Mouse (Mus musculus): ENCODE measurements around the gene Krt83. TPM values are rescaled to one million over a fixed set of nuclear protein-coding genes. Genes with fewer than 3 reads are reported as not detected.

Gene Krt83
- total RNA-seq, 2 experiments from 2014 or later: not detected

GRCm38 (mm10) chr15:101482056-101482455 lies 9.3 kb downstream of the Krt83 start:
- DNase-seq (ENCODE audit: low spot score in 2 of 2): no peak
- intact Hi-C loops (cut with DNase I): no loop called here

DNA sequence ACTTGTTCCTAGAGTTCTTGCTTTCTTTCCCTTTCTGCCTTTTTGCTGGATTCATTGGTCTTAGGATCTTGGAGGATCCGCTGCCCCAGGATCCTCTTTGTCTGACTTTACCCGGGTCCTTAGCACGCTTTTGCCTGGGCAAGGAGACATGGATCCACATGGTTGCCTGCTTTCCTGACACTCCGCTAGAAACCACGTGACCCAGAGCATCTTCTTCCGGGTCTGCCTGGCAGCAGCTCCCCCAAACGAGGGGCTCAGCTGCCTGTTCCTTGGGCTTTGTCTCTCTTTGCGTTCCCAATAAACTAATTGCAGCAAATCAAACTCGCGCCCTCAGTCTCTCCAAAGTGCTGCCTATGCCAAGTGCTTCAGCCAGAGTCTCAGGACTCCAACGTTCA lies 11.6 kb downstream of the Krt83 start:
- intact Hi-C loops (cut with DNase I): no loop called here
- no peak for DNase-seq (ENCODE audit: low spot score in 2 of 2)

DNA sequence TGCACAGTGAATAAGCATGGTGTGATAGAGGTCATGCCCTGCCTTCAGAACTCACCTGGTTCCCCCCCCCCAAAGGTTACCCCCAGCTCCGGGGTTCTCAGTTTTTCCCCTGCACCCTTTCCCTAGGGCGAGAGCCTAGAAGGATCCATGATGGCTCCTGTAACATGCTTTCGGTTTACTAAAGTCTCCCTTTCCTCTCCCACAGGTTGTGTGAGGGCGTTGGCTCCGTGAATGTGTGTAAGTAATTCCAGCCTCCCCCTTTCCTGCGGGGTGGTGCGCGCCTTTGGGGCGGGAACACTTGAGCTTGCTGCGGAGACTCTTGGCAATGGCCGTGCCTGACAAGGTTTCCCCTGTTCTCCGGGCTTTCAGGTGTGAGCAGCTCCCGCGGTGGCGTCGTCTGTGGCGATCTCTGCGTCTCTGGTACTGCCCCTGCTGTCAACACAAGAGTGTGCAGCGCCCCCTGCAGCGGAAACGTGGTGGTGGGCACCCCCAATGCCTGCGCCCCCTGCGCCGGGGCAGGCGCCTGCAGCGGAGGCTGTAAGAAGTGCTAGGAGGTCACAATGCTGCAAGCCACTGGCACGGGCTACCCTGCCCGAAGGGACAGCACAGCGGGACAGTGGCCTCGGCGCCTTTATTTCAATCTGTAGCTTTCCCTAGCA lies 12.2 kb downstream of the Krt83 start:
- intact Hi-C loops (cut with DNase I): no loop called here
- DNase-seq (ENCODE audit: low spot score in 2 of 2): peak; percentile 46

- intact Hi-C loops (cut with DNase I): no loop called here
These were observed 18.3 kb downstream of the Krt83 start, which contains the start of gene Krt86 for GRCm38 (mm10) chr15:101472952-101473528. Gene Krt86 (plus strand): TSS chr15:101473478.

GRCm38 (mm10) chr15:101469093-101469492 lies 22.2 kb downstream of the Krt83 start:
- intact Hi-C loops (cut with DNase I): no loop called here
- no peak for DNase-seq (ENCODE audit: low spot score in 2 of 2)

More at GRCm38 (mm10) chr15:101472952-101473528, 18.3 kb downstream of the Krt83 start, which contains the start of gene Krt86:
- no peak for DNase-seq (ENCODE audit: low spot score in 2 of 2)

- intact Hi-C loops (cut with DNase I): no loop called here
- DNase-seq (ENCODE audit: low spot score in 2 of 2): no peak
These were observed 27.7 kb downstream of the Krt83 start, which contains the start of gene Krt81 for GRCm38 (mm10) chr15:101463651-101464050. Gene Krt81 (minus strand): TSS chr15:101463751.

DNA sequence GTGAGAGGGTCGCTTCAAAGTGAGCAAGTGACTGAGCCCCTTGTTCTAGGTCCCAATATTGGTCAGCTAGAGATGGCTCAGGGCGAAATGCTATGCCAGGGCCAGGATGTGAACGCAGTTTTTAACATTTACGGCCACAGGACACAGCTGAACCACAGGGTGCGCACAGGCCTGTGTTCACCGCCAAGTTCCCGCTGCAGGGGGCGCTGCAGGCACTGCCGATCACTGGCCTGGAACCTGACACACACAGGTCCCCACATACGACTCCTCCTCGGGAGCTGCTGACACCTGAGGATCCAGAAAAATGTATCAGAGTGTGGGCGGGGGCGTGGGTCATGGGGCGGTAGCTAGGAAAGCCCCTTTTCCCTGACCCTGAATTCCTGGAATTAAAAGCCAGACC lies 32.0 kb downstream of the Krt83 start:
- no peak for DNase-seq (ENCODE audit: low spot score in 2 of 2)
- intact Hi-C loops (cut with DNase I): no loop called here

GRCm38 (mm10) chr15:101458361-101458930 lies 32.9 kb downstream of the Krt83 start:
- intact Hi-C loops (cut with DNase I): no loop called here
- DNase-seq (ENCODE audit: low spot score in 2 of 2): no peak

DNA sequence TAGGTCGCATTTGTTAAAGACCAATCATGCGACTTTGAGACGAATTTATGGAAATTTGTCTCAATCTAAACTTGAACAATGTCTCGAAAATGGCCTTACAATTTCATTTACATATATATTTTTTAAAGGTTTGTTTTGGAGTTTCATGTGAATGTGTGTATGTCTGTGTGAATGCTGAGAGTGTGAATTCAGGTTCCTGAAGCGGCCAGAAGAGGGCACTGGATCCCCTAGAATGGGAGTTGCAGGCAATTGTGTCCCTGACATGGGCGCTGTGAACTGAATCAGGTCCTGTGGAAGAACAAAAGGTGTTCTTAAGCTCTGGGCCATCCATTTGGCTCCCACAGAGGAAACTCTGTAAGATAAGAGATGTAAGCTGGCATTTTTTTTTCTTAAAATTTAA lies 35.4 kb downstream of the Krt83 start:
- no peak for DNase-seq (ENCODE audit: low spot score in 2 of 2)
- intact Hi-C loops (cut with DNase I): no loop called here

DNA sequence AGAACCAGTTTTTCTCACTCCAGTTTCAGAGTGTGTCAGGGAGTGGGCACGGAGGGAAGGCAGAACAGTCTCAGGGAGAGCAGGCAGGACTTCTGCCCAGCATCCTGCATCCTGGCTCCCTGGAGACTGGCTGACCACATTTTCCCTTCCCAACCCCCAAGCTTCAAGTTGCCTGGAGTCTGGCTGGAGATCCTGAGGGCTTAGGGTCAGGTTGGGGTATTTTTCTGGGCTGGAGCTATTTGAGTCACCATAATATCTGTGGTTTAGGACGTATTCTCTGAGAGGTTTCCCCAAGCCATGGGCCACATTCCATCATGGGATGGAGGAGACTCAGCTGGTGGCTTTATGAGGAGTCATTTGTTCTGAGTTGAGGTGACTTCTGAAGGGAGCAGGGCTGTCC lies 36.0 kb downstream of the Krt83 start:
- DNase-seq (ENCODE audit: low spot score in 2 of 2): no peak
- intact Hi-C loops (cut with DNase I): no loop called here

- intact Hi-C loops (cut with DNase I): no loop called here
- DNase-seq (ENCODE audit: low spot score in 2 of 2): no peak
These were observed 36.5 kb downstream of the Krt83 start for GRCm38 (mm10) chr15:101454774-101455173.

GRCm38 (mm10) chr15:101453093-101453736 lies 38.1 kb downstream of the Krt83 start:
- DNase-seq (ENCODE audit: low spot score in 2 of 2): peak; percentile 77 to 81
- intact Hi-C loops (cut with DNase I): no loop called here

DNA sequence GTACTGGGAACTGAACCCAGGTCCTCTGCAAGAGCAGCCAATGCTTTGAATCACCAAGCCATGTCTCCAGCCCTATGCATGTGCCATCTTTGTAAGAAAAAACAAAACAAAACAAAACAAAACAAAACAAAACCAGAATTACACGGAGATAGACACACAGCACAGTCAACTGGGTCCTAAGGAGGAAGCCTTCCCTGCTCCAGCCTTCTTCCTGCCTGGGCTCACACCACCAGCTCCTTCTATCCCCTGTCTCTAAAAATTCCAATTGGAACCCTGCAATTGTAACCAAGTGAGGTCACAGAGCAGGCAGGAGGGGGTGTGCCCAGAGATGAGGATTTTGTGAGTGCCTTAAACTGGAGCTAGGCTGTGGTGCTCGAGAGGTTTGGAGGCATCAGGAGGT lies 43.9 kb downstream of the Krt83 start, which contains the start of gene Krt88:
Gene Krt88, plus strand, starts transcription at position 301 of the 400 bp plus-strand sequence.
- no peak for DNase-seq (ENCODE audit: low spot score in 2 of 2)
- intact Hi-C loops (cut with DNase I): no loop called here

GRCm38 (mm10) chr15:101446572-101446971 lies 44.7 kb downstream of the Krt83 start:
- intact Hi-C loops (cut with DNase I): no loop called here
- no peak for DNase-seq (ENCODE audit: low spot score in 2 of 2)

DNA sequence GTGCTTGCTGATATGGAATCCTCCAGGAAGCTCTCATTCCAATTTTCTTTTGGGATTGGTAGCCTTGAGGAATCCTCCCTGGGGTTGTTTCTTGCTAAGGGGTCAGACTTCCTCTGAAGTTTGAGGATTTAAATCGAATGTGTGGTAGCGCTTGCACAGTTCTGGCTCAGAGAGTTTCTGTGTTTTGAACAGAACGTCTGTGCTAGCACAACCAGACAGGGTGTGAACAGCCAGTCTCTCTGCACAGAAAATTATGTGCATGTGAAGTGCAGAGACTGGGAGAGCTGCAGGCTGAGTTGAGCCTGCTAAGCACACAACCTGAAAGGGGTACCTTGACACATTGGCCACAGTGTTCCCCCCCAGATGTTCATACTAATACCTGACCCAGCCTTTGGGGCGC lies 50.5 kb downstream of the Krt83 start:
- intact Hi-C loops (cut with DNase I): no loop called here
- DNase-seq (ENCODE audit: low spot score in 2 of 2): peak in 1 of 2 experiments; percentile 28

- intact Hi-C loops (cut with DNase I): no loop called here
- no peak for DNase-seq (ENCODE audit: low spot score in 2 of 2)
These were observed 52.8 kb downstream of the Krt83 start, which contains the start of gene Krt87 for GRCm38 (mm10) chr15:101438555-101438954. Gene Krt87 (minus strand): TSS chr15:101438804.

- DNase-seq (ENCODE audit: low spot score in 2 of 2): no peak
- intact Hi-C loops (cut with DNase I): no loop called here
These were observed 54.7 kb downstream of the Krt83 start for GRCm38 (mm10) chr15:101436611-101437010.
